Mouse (Mus musculus) liver, postnatal 0 days (tissue): ENCODE results near the gene Cysrt1.

Experiments used
- CTCF ChIP-seq: sonication (generic); IDR thresholded peaks from 2 replicates; pipeline ENCODE4 v1.5.1; 2016; ENCODE audit warnings: antibody characterized with exemption, low read depth
- EP300 ChIP-seq: IDR thresholded peaks from 2 replicates; pipeline ENCODE4 v1.6.1; 2016; ENCODE audit warnings: antibody characterized with exemption, low read depth, mild to moderate bottlenecking

DNA sequence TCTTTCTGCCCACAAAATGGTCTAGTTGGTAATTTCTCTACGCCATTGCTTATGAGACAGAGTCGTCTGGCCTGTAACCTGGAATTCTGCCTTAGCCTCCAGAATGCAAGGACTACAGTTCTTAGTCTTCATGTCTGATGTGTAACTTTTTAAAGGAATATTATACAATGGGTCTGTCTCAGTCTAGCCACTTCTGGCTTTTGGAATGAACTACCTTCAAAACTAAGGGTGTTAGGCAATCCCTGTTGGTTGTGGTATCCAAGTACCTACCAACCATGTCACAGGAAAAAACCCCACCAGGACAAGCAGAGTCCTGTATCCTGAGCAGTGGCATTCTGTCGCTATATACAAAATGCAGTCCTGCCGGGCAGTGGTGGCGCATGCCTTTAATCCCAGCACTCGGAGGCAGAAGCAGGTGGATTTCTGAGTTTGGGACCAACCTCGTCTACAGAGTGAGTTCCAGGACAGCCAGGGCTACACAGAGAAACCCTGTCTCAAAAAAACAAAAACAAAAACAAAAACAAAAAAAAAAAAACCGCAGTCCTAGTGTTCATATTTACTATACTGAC is 16.4 kb downstream of the Cysrt1 start:
- TF ChIP-seq CTCF (no peak), EP300 (no peak)
